19 mouse cellular contexts compared by ENCODE assay signal in the genomic region with DNA sequence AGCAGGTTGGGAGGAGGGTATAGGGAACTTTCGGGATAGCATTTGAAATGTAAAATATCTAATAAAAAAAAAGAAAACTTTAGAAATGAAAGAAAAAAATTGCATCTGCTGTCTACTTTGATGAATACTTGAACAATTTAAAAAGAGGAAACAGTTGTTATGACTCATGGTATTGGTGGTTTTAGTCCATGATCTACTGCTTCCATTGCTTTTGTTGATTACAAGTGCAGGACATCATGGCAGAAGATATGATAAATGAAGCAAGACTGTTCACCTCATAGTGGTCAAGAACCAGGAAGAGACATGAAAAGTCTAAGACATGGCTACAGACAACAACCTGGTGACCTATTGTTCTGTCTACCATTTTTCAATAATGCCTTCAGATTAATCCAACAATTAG.
"Had no signal": no experiment of that assay in that cellular context is flagged by ENCODE, and none has a peak within 500 bp of the region (broad histone marks: within the 10 kb centered on the region; RNA-seq: fewer than 3 reads in every experiment).

No protein-coding gene starts in this region.

- H3K27ac ChIP-seq: kidney, postnatal 0 days; left cerebral cortex, adult 2 months; liver, embryonic 13.5 days; midbrain, embryonic 10.5 days; midbrain, embryonic 13.5 days; neural tube, embryonic 13.5 days; stomach, embryonic 15.5 days had no signal

- H3K4me1 ChIP-seq: liver, embryonic 13.5 days; megakaryocyte, embryonic 14.5 days; midbrain, embryonic 10.5 days; midbrain, embryonic 13.5 days; neural tube, embryonic 13.5 days; stomach, embryonic 15.5 days had no signal

- H3K9ac ChIP-seq: liver, embryonic 13.5 days; midbrain, embryonic 13.5 days; neural tube, embryonic 13.5 days; stomach, embryonic 15.5 days had no signal

- H3K4me3 ChIP-seq: left cerebral cortex, adult 2 months; liver, embryonic 13.5 days; megakaryocyte, embryonic 14.5 days; midbrain, embryonic 10.5 days; midbrain, embryonic 13.5 days; myocyte; neural tube, embryonic 13.5 days; stomach, embryonic 15.5 days had no signal

- H3K27me3 ChIP-seq: liver, embryonic 13.5 days; megakaryocyte, embryonic 14.5 days; midbrain, embryonic 13.5 days; neural tube, embryonic 13.5 days; stomach, embryonic 15.5 days had no signal

- H3K9me3 ChIP-seq: liver, embryonic 13.5 days; megakaryocyte, embryonic 14.5 days; midbrain, embryonic 10.5 days; midbrain, embryonic 13.5 days; neural tube, embryonic 13.5 days; stomach, embryonic 15.5 days had no signal

- DNase-seq: kidney, postnatal 36 days; layer of hippocampus, postnatal 36 days; liver, embryonic 13.5 days; lung, adult 2 months; lung, postnatal 14 days; lung, postnatal 4 days; retina, postnatal 1 day; right cerebral cortex, postnatal 25 days; spleen, adult 18-20 months; thymus, postnatal 25 days had no signal

- H3K4me2 ChIP-seq: liver, embryonic 13.5 days; midbrain, embryonic 13.5 days; neural tube, embryonic 13.5 days; stomach, embryonic 15.5 days had no signal

- H3K36me3 ChIP-seq: liver, embryonic 13.5 days; midbrain, embryonic 10.5 days; midbrain, embryonic 13.5 days; neural tube, embryonic 13.5 days; stomach, embryonic 15.5 days had no signal

- ATAC-seq: midbrain, embryonic 13.5 days; midbrain, embryonic 16.5 days had no signal
